Mouse (Mus musculus): ENCODE data around the gene Mmp9.

DNA sequence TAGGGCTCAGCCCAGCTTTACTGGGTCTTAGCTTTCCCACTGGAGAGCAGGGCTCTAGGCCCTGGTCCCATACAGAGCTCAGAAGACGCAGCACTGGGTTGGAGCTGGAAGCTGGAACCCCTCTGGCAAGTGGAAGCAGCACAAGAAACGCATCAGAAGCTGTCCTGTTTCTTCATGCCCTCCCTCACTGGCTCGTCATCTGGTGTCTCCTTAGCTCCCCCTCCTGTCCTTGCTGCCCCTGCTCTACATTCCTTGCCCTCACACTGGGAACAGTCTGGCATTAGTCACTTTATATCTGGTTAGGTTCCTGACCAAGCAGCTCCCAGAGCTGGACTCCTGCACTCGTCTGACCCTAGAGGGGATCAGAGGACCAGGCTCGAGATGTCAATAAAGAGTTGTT lies 46.5 kb upstream of the Mmp9 start:
- TF ChIP-seq CTCF (IDR thresholded peaks at IDR 0.05; ENCODE audit: borderline replicate concordance, extremely low read depth, insufficient read depth, insufficient read length), result no peak
- no peak for TF ChIP-seq POLR2A (IDR thresholded peaks at IDR 0.05; ENCODE audit: borderline replicate concordance, extremely low read depth, insufficient read depth, insufficient read length, poor library complexity, severe bottlenecking)

All from brain, embryonic 14.5 days (tissue).